Mouse (Mus musculus): ENCODE measurements around the gene Il2rg.

Il2rg gene

GRCm38 (mm10) chrX:101260441-101261325 is 7.4 kb downstream of the Il2rg start:
- DNase-seq = peak; percentile 73

- DNase-seq = peak; percentile 26
Observed at GRCm38 (mm10) chrX:101256603-101257002, 11.5 kb downstream of the Il2rg start.

GRCm38 (mm10) chrX:101254740-101255139 is 13.3 kb downstream of the Il2rg start:
- DNase-seq = peak; percentile 12

GRCm38 (mm10) chrX:101253952-101254729 is 13.9 kb downstream of the Il2rg start, which contains the start of gene Foxo4:
Foxo4 (plus strand) TSS chrX:101254528.
- peak; percentile 93 for DNase-seq

- DNase-seq = no peak
Observed at GRCm38 (mm10) chrX:101245011-101245410, 23.0 kb downstream of the Il2rg start.

- DNase-seq = no peak
Observed at GRCm38 (mm10) chrX:101222796-101223162, 45.3 kb downstream of the Il2rg start.

GRCm38 (mm10) chrX:101221834-101222795 is 45.9 kb downstream of the Il2rg start, which contains the start of gene Snx12:
Snx12 (minus strand) TSS chrX:101222563.
- peak; percentile 96 for DNase-seq
